Mouse (Mus musculus): ENCODE measurements at regions not wholly inside any gene's neighbourhood (a gene's known extent, or its start where the extent isn't known, plus 50 kb on each side); places are given as distances from the start of the nearest gene placed in this dataset.

DNA sequence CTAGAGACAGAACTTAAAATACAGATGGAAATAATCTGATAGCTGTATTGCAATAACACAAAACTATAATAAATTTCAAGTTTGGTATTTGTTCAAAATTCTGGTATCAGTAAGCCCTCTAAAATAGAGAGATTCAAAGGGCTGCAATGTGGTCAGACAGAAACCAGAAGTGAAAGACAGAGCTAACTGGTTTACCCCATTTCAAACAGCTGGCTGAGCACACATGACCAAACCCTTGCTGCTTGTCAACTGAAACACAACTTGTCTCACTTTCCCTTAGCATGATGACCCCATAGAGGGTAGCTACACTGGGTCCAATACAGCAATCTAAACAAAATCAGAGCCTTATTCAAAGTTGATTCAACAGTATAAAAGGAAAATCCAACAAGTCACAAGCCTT, 234.2 kb upstream of the Sdr16c6 start:
- TF ChIP-seq CTCF (IDR thresholded peaks at IDR 0.05; ENCODE audit: low read depth) (no peak), EP300 (optimal IDR thresholded peaks at IDR 0.05) (no peak)

All from stomach, postnatal 0 days (tissue).